Mouse (Mus musculus): ENCODE measurements at regions not wholly inside any gene's neighbourhood (a gene's known extent, or its start where the extent isn't known, plus 50 kb on each side); places are given as distances from the start of the nearest gene placed in this dataset.
"Not testable (repeated sequence)": the region's sequence is repeated elsewhere in the genome, so short reads cannot be mapped to it uniquely, and the experiment has no call there.

DNA sequence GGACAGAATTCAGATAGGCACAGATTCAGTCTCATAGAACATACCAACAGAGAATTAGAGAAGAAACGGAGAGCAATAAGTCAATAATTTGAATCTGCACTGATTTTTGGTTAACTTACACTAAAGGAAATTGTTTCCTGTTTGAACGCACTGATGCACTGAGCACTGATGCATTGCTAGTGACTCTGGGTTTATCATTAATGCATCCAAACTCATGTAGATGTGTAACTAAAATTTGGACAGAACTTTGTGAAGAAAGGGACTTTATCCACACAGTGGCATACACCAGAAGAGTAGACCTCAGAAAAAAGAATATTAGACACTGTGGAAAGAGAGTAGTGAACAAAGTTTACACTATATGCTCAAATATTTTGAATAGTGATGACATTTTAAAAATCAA, 364.2 kb downstream of the Casp12 start:
- intact Hi-C loops (cut with DNase I): no loop called here

DNA sequence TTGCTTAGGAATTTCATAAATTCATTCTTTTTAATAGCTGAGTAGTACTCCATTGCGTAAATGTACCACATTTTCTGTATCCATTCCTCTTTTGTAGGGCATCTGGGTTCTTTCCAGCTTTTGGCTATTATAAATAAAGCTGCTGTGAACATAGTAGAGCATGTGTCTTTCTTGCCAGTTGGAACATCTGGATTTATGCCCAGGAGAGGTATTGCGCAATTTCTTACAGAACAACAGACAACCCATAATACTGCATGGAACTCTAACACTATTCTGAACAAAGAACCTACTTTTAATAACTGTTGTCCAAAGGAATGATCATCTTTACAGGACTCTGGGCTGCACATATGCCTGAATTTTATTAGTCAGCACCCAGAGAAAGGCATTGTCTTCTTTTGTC, 373.4 kb downstream of the Casp12 start:
- intact Hi-C loops (cut with DNase I): not testable (repeated sequence)

DNA sequence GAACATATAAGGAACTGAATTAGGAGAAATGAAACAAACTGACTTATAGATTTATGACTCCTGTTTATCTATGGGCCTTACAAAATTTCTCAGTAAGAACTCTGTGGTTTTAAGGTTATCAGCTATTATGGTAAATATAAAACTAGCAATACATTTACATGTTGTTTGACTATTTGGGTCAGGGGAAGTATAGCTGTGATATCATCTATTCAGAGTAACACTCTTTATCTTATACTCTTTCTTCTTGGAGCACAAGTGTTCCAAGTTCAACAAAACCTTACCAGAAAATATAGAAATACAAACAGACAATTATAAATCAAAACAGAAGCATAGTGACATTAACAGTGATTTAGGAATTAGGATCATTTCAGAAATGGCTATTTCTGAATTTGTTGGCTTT, 383.6 kb downstream of the Casp12 start:
- intact Hi-C loops (cut with DNase I): no loop called here

DNA sequence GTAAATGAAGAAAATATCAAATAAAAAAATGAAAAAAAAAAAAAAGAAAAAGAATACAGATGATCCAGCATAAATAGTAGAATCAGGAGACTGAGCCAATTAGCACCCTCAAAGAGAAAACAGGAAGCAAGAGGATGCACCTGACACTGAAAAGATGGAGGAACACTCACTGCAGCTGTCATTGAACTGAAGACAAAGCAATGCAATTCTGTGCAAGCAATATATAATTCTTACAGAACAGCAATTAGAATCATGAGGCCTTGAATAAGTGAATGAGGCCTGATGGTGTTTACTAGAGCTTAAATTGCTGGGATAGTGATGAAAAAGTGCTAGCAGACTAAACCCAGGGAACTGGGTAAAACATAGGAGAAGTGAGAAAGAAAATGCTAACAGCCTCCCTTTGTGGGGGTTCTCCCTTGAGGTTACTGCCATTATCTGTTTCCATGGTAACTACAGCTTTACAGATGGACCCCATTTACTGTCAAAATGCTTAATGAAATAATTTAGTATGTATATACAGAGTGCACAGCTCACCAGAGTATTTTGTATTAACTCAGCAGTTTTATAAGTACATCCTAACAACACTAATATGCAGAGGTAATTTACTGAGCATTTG, 407.6 kb downstream of the Casp12 start:
- intact Hi-C loops (cut with DNase I): no loop called here

DNA sequence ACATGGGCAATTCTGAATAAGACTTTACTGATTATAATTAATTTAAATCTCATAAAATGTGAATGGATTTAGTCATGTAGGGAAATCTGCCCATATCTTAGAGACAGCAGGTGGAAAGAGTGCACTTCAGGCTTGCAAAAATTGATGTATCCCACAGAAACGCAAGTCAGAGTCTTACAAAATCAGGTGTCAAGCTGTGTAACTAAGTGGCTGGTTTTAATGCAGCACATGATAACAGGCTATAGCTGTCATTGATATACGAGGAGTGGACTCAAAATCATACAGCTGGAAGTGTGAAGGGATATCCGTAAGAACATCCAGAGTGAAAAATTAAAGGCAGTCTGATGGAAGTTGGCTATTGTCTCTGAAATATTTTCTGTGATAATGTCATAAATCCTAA, 408.6 kb downstream of the Casp12 start:
- intact Hi-C loops (cut with DNase I): no loop called here

DNA sequence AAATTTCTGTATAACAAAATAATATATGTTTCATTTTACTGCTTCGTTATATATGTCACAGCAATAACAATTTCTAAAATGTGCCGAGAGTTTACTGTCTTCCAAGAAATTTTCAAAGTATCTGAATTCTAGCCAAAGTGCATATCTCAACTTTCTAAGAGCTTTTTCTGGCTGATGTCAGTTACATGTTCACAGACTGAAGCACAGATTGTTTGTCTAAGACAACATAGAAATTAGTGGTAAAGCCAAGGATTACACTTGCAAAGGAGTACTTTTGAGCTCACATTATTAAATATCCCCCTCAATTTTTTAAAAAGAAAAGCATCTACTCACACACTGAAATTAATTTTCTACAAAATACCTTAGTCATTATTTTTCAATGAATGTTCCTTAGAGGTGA, 407.2 kb upstream of the Pdgfd start:
- intact Hi-C loops (cut with DNase I): no loop called here

DNA sequence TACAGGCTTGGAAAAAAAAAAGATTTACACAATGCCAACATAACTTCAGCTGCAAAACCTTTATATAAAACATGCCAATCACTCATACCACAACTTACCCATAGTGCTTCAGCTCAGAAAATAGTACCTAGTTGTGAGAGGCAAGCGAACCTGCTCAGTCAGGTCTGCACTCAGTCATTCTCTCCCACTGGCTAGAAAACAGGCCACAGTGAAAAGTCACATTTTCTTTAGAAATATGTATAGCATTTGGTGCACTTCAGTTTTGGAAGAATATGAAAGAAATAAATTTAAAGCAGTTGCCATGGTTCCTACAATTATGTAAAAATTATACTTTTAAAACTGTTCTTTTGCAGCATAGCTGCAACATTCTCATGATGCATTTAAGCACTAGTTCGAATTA, 398.5 kb upstream of the Pdgfd start:
- intact Hi-C loops (cut with DNase I): no loop called here

- intact Hi-C loops (cut with DNase I): no loop called here
These were observed 397.2 kb upstream of the Pdgfd start for GRCm38 (mm10) chr9:5771158-5771557.
